Comparison of ENCODE assay signal across 8 mouse cellular contexts in genomic region chr15:82146770-82147610, GRCm38 (mm10). TPM values are rescaled to one million over a fixed set of nuclear protein-coding genes. Genes with fewer than 3 reads are reported as not detected.
A peak's percentile ranks its signal among the peaks of the same experiment; 100 is the strongest.
DNase-seq lines count a peak whose midpoint lies in the region; ATAC-seq lines count a peak whose summit lies in the region.

Gene Srebf2, plus strand, starts transcription at chr15:82147181.

- peak within 1 kb of the TSS; percentile 87 for H3K9ac ChIP-seq in forebrain, embryonic 14.5 days (ENCODE audit: low read length)
- peak within 1 kb of the TSS; percentile 82 for H3K9ac ChIP-seq in neural tube, embryonic 15.5 days (replicated peaks)

- ATAC-seq in forebrain, embryonic 14.5 days = peak; percentile 97
- peak; percentile 97 for ATAC-seq in neural tube, embryonic 15.5 days (ENCODE audit: low FRiP score)

- H3K9me3 ChIP-seq in forebrain, embryonic 14.5 days (replicated peaks; ENCODE audit: control insufficient read depth, low read length) = no peaks in the 10 kb centered on the region
- H3K9me3 ChIP-seq in neural tube, embryonic 15.5 days (replicated peaks) = no peaks in the 10 kb centered on the region

- H3K4me1 ChIP-seq in forebrain, embryonic 14.5 days (ENCODE audit: control insufficient read depth, insufficient read depth, low read length) = peaks cover 28% of the 10 kb centered on the region
- peaks cover 49% of the 10 kb centered on the region for H3K4me1 ChIP-seq in neural tube, embryonic 15.5 days

- intact Hi-C loops in heart, postnatal 14 days (cut with DNase I) = no loop called here

- peak within 1 kb of the TSS; percentile 98 for H3K27ac ChIP-seq in forebrain, embryonic 14.5 days (ENCODE audit: low read depth, low read length)
- peak within 1 kb of the TSS; percentile 97 for H3K27ac ChIP-seq in neural tube, embryonic 15.5 days (replicated peaks)

- no peaks in the 10 kb centered on the region for H3K27me3 ChIP-seq in forebrain, embryonic 14.5 days (replicated peaks; ENCODE audit: control insufficient read depth, insufficient read depth, low read length)
- H3K27me3 ChIP-seq in neural tube, embryonic 15.5 days (replicated peaks) = no peaks in the 10 kb centered on the region

- peak within 1 kb of the TSS; percentile 88 for H3K4me3 ChIP-seq in forebrain, embryonic 14.5 days (ENCODE audit: low read depth, low read length)
- H3K4me3 ChIP-seq in neural tube, embryonic 15.5 days (replicated peaks) = peak within 1 kb of the TSS; percentile 80

- peaks cover 8% of the 10 kb centered on the region; the same call in 1 of the 2 replicates for H3K36me3 ChIP-seq in forebrain, embryonic 14.5 days (ENCODE audit: control insufficient read depth, insufficient read depth, low read length)
- H3K36me3 ChIP-seq in neural tube, embryonic 15.5 days = no peaks in the 10 kb centered on the region

- peak within 1 kb of the TSS; percentile 89 for H3K4me2 ChIP-seq in forebrain, embryonic 14.5 days (ENCODE audit: low read length)
- H3K4me2 ChIP-seq in neural tube, embryonic 15.5 days = peak within 1 kb of the TSS; percentile 77

- under 1% methylated on average over 75 of the region's 79 CpGs for WGBS in forebrain, embryonic 14.5 days
- under 1% methylated on average over 78 of the region's 79 CpGs for WGBS in neural tube, embryonic 15.5 days

- peak; percentile 100 for DNase-seq in ES-CJ7 (ENCODE audit: low read depth, low spot score)
- peak; percentile 98 for DNase-seq in cerebellum, adult 11 months
- DNase-seq in forebrain, embryonic 14.5 days (ENCODE audit: low spot score) = peak; percentile 100
- DNase-seq in heart, postnatal 14 days = peak; percentile 96
- DNase-seq in layer of hippocampus, adult 11-12 months (ENCODE audit: low spot score) = peak; percentile 99
- DNase-seq in lung, adult 18-20 months = peak; percentile 99
- DNase-seq in testis, postnatal 14 days (ENCODE audit: low spot score) = peak; percentile 99

RNA-seq across cellular contexts. Expression of gene Srebf2, which starts in this region (rescaled TPM):
- polyA plus RNA-seq in forebrain, embryonic 14.5 days (2014; fragmentation: Nextera tagmentation; extraction: Ambion mirVana) = 99.6 and 139 TPM in 2 replicates
- 10 to 100 TPM; 18.7 to 22.6 TPM for total RNA-seq in heart, postnatal 14 days (2021)
- 187 and 190 TPM in 2 replicates for polyA plus RNA-seq in neural tube, embryonic 15.5 days (2015; fragmentation: Nextera tagmentation; extraction: Ambion mirVana)

Comparison
In these comparisons a context has a peak if more than half of its experiments do, and no peak if none do; other contexts are left out.
1. Peak in every context shown above with its lines: DNase-seq, ATAC-seq, H3K4me3 ChIP-seq and H3K27ac ChIP-seq.